Mouse (Mus musculus) left cerebral cortex, adult 11 months (tissue): ENCODE results near the gene Ptprg.
"Not testable (repeated sequence)": the region's sequence is repeated elsewhere in the genome, so short reads cannot be mapped to it uniquely, and the experiment has no call there.

Experiments used
- DNase-seq: peaks from one replicate; pipeline ENCODE4 v3.0.0; 2022; ENCODE audit warnings: low spot score

The Ptprg gene

GRCm38 (mm10) chr14:12061313-12061712 lies 508.0 kb downstream of the Ptprg start:
- DNase-seq = not testable (repeated sequence)

GRCm38 (mm10) chr14:12062628-12063360 lies 509.5 kb downstream of the Ptprg start:
- DNase-seq = no peak

- no peak for DNase-seq
Observed at GRCm38 (mm10) chr14:12065001-12065400, 511.7 kb downstream of the Ptprg start.

GRCm38 (mm10) chr14:12065736-12066135 lies 512.4 kb downstream of the Ptprg start:
- no peak for DNase-seq

GRCm38 (mm10) chr14:12069707-12070106 lies 516.4 kb downstream of the Ptprg start:
- DNase-seq = no peak

GRCm38 (mm10) chr14:12070361-12070760 lies 517.0 kb downstream of the Ptprg start:
- DNase-seq = no peak

- no peak for DNase-seq
Observed at GRCm38 (mm10) chr14:12070856-12071465, 517.6 kb downstream of the Ptprg start.

GRCm38 (mm10) chr14:12072026-12072861 lies 518.9 kb downstream of the Ptprg start:
- no peak for DNase-seq

GRCm38 (mm10) chr14:12073408-12074107 lies 520.2 kb downstream of the Ptprg start:
- DNase-seq = no peak

GRCm38 (mm10) chr14:12077193-12077592 lies 523.9 kb downstream of the Ptprg start:
- DNase-seq = no peak

GRCm38 (mm10) chr14:12079250-12079649 lies 525.9 kb downstream of the Ptprg start:
- DNase-seq = no peak

GRCm38 (mm10) chr14:12079833-12080401 lies 526.6 kb downstream of the Ptprg start:
- no peak for DNase-seq

GRCm38 (mm10) chr14:12082131-12082921 lies 529.0 kb downstream of the Ptprg start:
- DNase-seq = no peak

GRCm38 (mm10) chr14:12084076-12084475 lies 530.7 kb downstream of the Ptprg start:
- no peak for DNase-seq

GRCm38 (mm10) chr14:12085078-12085477 lies 531.7 kb downstream of the Ptprg start:
- DNase-seq = no peak

GRCm38 (mm10) chr14:12086167-12086566 lies 532.8 kb downstream of the Ptprg start:
- no peak for DNase-seq

- no peak for DNase-seq
Observed at GRCm38 (mm10) chr14:12089954-12090353, 536.6 kb downstream of the Ptprg start.

GRCm38 (mm10) chr14:12091730-12092129 lies 538.4 kb downstream of the Ptprg start:
- no peak for DNase-seq

GRCm38 (mm10) chr14:12099390-12100333 lies 546.3 kb downstream of the Ptprg start:
- DNase-seq = no peak
